Mouse (Mus musculus) heart, embryonic 12.5 days (tissue): ENCODE results near the gene Ppm1j. TPM values are rescaled to one million over a fixed set of nuclear protein-coding genes. Genes with fewer than 3 reads are reported as not detected.
"Not testable (repeated sequence)": the region's sequence is repeated elsewhere in the genome, so short reads cannot be mapped to it uniquely, and the experiment has no call there.

Experiments used
- ATAC-seq: fragments of 200-750 bp; cut with Nextera tagmentation; 2 replicates; pipeline ENCODE4 v1.8.0; 2017; ENCODE audit warnings: moderate TSS enrichment, moderate library complexity; ENCODE audit not compliant: insufficient number of reproducible peaks, low FRiP score
- H3K27ac ChIP-seq: fragments of 300-500 bp; sonication (generic); 2 replicates; pipeline ENCODE4 v1.5.1; 2016; ENCODE audit warnings: mild to moderate bottlenecking, moderate library complexity; ENCODE audit not compliant: poor library complexity, severe bottlenecking
- H3K27me3 ChIP-seq: fragments of 300-500 bp; sonication (generic); replicated peaks from 2 replicates; pipeline ENCODE4 v1.6.1; 2016; ENCODE audit warnings: mild to moderate bottlenecking, moderate library complexity
- H3K36me3 ChIP-seq: fragments of 300-500 bp; sonication (generic); 2 replicates; pipeline ENCODE4 v1.6.1; 2016; ENCODE audit warnings: mild to moderate bottlenecking, moderate library complexity
- H3K4me1 ChIP-seq: fragments of 300-500 bp; sonication (generic); replicated peaks from 2 replicates; pipeline ENCODE4 v1.6.1; 2016; ENCODE audit warnings: mild to moderate bottlenecking
- H3K4me2 ChIP-seq: fragments of 300-500 bp; sonication (generic); 2 replicates; pipeline ENCODE4 v1.6.1; 2016; ENCODE audit warnings: mild to moderate bottlenecking, moderate library complexity
- H3K4me3 ChIP-seq: fragments of 300-500 bp; sonication (generic); 2 replicates; pipeline ENCODE4 v1.5.1; 2016; ENCODE audit warnings: mild to moderate bottlenecking
- H3K9ac ChIP-seq: fragments of 300-500 bp; sonication (generic); 2 replicates; pipeline ENCODE4 v1.6.1; 2016; ENCODE audit warnings: mild to moderate bottlenecking, moderate library complexity
- H3K9me3 ChIP-seq: fragments of 300-500 bp; sonication (generic); replicated peaks from 2 replicates; pipeline ENCODE4 v1.6.1; 2016; ENCODE audit warnings: mild to moderate bottlenecking, moderate library complexity
- WGBS: fragments of 180-500 bp; shearing (Covaris S2); methylation state at CpG from one replicate; pipeline ENCODE4 v1.1.7; 2016; 5-methylcytosine and 5-hydroxymethylcytosine counted together
- polyA plus RNA-seq: library from polyadenylated mRNA; unstranded; fragments of >200 nt; fragmentation: Nextera tagmentation; extraction: Ambion mirVana; gene quantifications from 2 replicates; pipeline ENCODE4 v1.2.1, GENCODE M21; 2016

Gene Ppm1j
- 39.2 and 39.3 TPM in 2 replicates for polyA plus RNA-seq

DNA sequence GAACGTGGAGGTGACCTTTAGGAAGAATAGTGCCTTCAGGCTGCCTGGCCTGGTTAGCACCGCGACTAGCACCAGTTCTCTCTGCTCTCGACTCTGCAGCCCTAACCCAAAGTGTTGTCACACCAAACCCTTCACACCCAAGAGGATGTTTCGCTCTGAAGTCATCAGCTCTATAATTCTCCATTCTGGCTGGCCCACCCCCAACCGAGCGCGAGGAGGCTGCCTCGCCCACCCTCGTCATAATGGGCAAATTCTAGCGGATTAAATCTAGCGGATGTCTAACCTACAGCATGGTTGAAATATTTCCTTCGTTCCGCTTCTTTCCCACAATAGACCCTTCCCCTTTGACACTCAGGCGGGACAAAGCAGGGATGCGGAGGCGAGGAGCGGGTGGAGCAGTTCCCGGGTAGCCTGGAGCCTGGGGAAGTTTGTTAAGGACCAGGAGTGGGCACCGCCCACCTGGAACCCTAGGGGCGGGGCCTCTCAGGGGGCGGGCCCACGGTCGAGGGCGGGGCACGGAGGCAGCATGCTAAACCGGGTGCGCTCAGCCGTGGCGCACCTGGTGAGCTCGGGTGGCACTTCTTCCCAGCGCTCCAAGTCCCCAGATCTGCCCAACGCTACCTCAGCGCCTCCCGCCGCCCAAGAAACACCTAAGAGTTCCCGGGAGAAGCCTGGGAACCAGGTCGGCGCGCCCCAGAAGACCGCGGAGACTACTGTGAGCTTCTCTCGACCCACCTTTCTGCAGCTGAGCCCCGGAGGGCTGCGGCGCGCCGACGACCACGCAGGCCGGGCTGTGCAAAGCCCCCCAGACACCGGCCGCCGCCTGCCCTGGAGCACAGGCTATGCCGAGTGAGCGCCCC lies at the start of gene Ppm1j:
TSS of gene Ppm1j (plus strand) at position 496 of the 860 bp plus-strand sequence.
- 0 out of 2 replicates have a peak, but pooled peaks cover 2% of the 10 kb centered on the region for H3K36me3 ChIP-seq
- H3K27me3 ChIP-seq = peaks cover 42% of the 10 kb centered on the region
- 1% methylated on average over 56 of the region's 56 CpGs for WGBS
- ATAC-seq = peak; percentile 66
- H3K4me2 ChIP-seq = peak within 1 kb of the TSS; percentile 94
- peak within 1 kb of the TSS; percentile 84 for H3K9ac ChIP-seq
- H3K9me3 ChIP-seq = no peaks in the 10 kb centered on the region
- peak within 1 kb of the TSS; percentile 68 for H3K4me3 ChIP-seq
- peaks cover 34% of the 10 kb centered on the region for H3K4me1 ChIP-seq
- peak within 1 kb of the TSS; percentile 78 for H3K27ac ChIP-seq

DNA sequence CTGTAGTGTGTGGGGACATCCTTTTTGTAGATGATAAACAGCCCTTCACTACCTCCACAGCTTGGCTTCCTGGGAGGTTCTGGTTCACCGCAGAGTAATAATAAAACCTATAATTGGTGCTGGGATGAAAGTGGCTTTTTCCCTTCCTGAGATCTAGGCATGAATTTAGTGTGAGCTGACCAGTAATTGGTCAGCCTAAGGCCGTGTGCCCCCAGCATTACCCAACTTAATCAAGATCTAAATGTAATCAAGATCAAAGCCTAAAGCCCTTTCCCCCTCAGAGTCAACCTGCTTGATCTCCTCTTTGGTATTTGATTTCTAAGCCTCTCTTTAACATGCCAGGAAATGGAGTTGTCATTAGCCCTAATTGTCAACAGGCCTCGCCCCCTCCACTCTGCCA lies 47.9 kb upstream of the Ppm1j start:
- Histone ChIP-seq H3K4me1 (no peaks in the 10 kb centered on the region; the same call in 1 of the 2 replicates), H3K4me3 (no peak overlapping the region), H3K4me2 (no peak overlapping the region), H3K9ac (no peak overlapping the region), H3K9me3 (no peaks in the 10 kb centered on the region), H3K27me3 (no peaks in the 10 kb centered on the region), H3K27ac (no peak overlapping the region), H3K36me3 (no peaks in the 10 kb centered on the region)
- WGBS = 65% methylated on average over 3 of the region's 3 CpGs
- ATAC-seq = no peak

DNA sequence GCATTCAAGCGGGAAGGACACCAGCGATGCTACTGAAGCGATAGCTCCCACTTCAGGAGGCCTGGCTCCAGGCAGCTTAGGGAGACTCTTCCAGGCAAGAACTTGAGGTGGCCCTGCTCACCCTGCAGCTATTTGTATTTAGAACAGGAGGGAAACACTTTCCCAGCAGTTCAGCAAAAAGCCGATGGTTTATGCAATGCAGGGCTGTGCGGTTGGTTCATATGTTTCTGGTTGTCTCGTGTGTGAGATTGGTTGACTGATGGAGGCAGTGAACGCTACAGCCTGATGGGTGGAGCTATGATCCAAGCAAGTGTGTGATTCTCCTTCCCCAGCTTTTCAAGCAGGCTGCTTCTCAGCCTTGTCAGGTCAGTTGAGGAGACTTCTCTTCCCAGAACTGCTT lies 46.2 kb upstream of the Ppm1j start:
- H3K4me1 ChIP-seq = no peaks in the 10 kb centered on the region
- H3K4me3 ChIP-seq = no peak overlapping the region
- H3K9me3 ChIP-seq = no peaks in the 10 kb centered on the region
- H3K27ac ChIP-seq = no peak overlapping the region
- ATAC-seq = no peak
- no peaks in the 10 kb centered on the region for H3K27me3 ChIP-seq
- no peak overlapping the region for H3K4me2 ChIP-seq
- 60% methylated on average over 7 of the region's 7 CpGs for WGBS
- no peaks in the 10 kb centered on the region for H3K36me3 ChIP-seq
- no peak overlapping the region for H3K9ac ChIP-seq

- ATAC-seq = no peak
Measured at GRCm38 (mm10) chr3:104741954-104742353, 38.9 kb upstream of the Ppm1j start.

DNA sequence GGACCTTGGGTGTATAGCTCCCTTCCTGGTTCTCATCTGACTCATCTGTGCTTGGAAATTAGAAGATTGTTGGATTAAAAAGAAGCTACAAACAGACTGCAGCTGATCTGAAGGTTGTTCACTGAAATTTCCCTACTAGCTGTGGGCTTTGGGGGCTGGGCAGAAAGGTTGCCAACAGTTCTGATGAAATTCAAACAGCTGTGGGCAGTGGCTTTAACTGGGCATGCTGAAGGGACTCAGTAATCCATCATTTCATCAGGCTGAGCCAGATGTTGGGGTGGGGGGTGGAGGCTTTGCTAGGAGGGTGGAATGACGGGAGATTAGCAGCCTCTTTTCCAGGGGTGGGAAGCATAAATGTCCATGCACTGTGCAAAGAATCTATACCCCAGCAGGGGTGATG lies 37.7 kb upstream of the Ppm1j start:
- H3K4me2 ChIP-seq = no peak overlapping the region
- no peaks in the 10 kb centered on the region for H3K9me3 ChIP-seq
- no peaks in the 10 kb centered on the region for H3K36me3 ChIP-seq
- no peak overlapping the region for H3K4me3 ChIP-seq
- 0 out of 2 replicates have a peak, but pooled peaks cover 3% of the 10 kb centered on the region for H3K4me1 ChIP-seq
- no peak overlapping the region for H3K27ac ChIP-seq
- 38% methylated on average over 1 of the region's 1 CpGs for WGBS
- no peak overlapping the region for H3K9ac ChIP-seq
- ATAC-seq = no peak
- no peaks in the 10 kb centered on the region for H3K27me3 ChIP-seq

More at GRCm38 (mm10) chr3:104741954-104742353, 38.9 kb upstream of the Ppm1j start:
- no peaks in the 10 kb centered on the region for H3K4me1 ChIP-seq
- H3K4me2 ChIP-seq = no peak overlapping the region
- no peak overlapping the region for H3K9ac ChIP-seq
- no peak overlapping the region for H3K4me3 ChIP-seq
- H3K9me3 ChIP-seq = no peaks in the 10 kb centered on the region
- H3K36me3 ChIP-seq = no peaks in the 10 kb centered on the region
- H3K27ac ChIP-seq = no peak overlapping the region
- WGBS = 87% methylated on average over 3 of the region's 3 CpGs
- no peaks in the 10 kb centered on the region for H3K27me3 ChIP-seq

DNA sequence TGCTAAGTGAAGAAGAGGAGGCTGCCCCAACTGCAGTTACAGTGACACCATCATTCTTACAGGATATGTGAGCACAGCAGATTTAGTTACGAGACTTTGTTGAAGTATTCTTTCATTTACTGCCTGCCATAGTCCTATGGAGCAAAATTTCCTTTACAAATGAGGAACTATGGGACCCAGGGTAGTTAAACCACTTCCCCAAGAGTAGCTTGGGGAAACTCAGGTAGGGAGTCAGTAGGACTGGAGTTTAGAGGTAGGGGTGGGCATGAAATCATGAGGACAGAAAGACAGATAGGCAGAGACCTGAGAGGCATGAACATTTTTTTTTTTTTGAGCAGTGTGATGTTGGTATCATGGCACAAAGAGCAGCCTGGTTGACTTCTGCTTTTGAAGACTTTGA lies 37.0 kb upstream of the Ppm1j start:
- no peaks in the 10 kb centered on the region for H3K27me3 ChIP-seq
- 57% methylated on average over 1 of the region's 1 CpGs for WGBS
- ATAC-seq = no peak
- no peaks in the 10 kb centered on the region for H3K9me3 ChIP-seq
- no peak overlapping the region for H3K9ac ChIP-seq
- no peak overlapping the region for H3K27ac ChIP-seq
- 0 out of 2 replicates have a peak, but pooled peaks cover 4% of the 10 kb centered on the region for H3K4me1 ChIP-seq
- no peak overlapping the region for H3K4me3 ChIP-seq
- no peaks in the 10 kb centered on the region for H3K36me3 ChIP-seq
- no peak overlapping the region for H3K4me2 ChIP-seq

DNA sequence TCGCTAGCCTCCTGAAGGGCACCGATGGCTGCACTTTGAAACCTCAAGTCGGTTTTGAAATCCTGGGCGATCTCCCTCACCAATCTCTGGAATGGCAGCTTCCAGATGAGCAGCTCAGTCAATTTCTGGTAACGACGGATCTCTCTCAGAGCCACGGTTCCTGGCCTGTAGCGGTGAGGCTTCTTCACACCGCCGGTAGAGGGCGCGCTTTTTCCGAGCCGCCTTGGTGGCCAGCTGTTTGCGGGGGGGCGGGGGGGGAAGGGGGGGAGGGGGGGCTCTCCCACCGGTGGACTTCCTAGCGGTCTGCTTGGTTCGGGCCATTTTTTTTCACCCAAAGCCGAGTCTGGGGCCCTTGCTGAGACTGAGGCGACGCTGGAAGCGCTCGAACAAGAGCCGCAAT lies 28.0 kb upstream of the Ppm1j start:
- not testable (repeated sequence) for H3K36me3 ChIP-seq, H3K27ac ChIP-seq, H3K27me3 ChIP-seq, H3K9me3 ChIP-seq, ATAC-seq
- H3K4me2 ChIP-seq = peak overlapping the region; percentile 60
- peaks cover 14% of the 10 kb centered on the region; the same call in 1 of the 2 replicates for H3K4me1 ChIP-seq
- H3K9ac ChIP-seq = peak overlapping the region; percentile 30; the same call in 1 of the 2 replicates
- H3K4me3 ChIP-seq = peak overlapping the region; percentile 36
- 12% methylated on average over 22 of the region's 25 CpGs for WGBS

GRCm38 (mm10) chr3:104758406-104758805 lies 22.4 kb upstream of the Ppm1j start:
- no peaks in the 10 kb centered on the region for H3K36me3 ChIP-seq
- H3K27ac ChIP-seq = no peak overlapping the region
- WGBS = 1% methylated on average over 27 of the region's 27 CpGs
- peak overlapping the region; percentile 67 for H3K9ac ChIP-seq
- 0 out of 2 replicates have a peak, but pooled peaks cover 2% of the 10 kb centered on the region for H3K9me3 ChIP-seq
- H3K27me3 ChIP-seq = 0 out of 2 replicates have a peak, but pooled peaks cover 6% of the 10 kb centered on the region
- peak overlapping the region; percentile 78 for H3K4me2 ChIP-seq
- H3K4me3 ChIP-seq = peak overlapping the region; percentile 47
- peaks cover 15% of the 10 kb centered on the region; the same call in 1 of the 2 replicates for H3K4me1 ChIP-seq
- peak; percentile 69; the same call in 1 of the 2 replicates for ATAC-seq

DNA sequence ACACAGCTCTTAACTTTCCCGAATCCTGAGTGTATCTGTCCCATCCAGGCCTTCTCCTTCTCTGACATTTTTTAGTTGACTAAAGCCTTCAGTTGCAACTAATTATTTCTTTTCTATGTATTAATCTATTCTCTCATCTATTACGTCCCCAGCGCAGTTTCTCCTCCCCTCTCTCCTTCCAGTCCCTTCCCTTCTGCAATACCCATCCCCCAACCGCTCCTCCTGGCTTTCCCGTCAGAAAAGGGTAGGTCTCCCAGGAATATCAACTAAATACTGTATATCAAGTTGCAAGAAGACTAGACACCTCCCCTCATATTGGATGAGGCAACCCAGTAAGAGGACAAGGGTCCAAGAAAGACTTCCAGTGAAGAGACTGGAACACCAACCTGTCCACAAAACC lies 22.0 kb upstream of the Ppm1j start:
- 27% methylated on average over 5 of the region's 5 CpGs for WGBS
- Histone ChIP-seq H3K27me3 (0 out of 2 replicates have a peak, but pooled peaks cover 6% of the 10 kb centered on the region), H3K9ac (peak overlapping the region; percentile 67), H3K4me1 (peaks cover 15% of the 10 kb centered on the region; the same call in 1 of the 2 replicates), H3K27ac (no peak overlapping the region), H3K9me3 (0 out of 2 replicates have a peak, but pooled peaks cover 2% of the 10 kb centered on the region), H3K4me2 (peak overlapping the region; percentile 78), H3K36me3 (no peaks in the 10 kb centered on the region), H3K4me3 (peak overlapping the region; percentile 47)
- no peak for ATAC-seq

DNA sequence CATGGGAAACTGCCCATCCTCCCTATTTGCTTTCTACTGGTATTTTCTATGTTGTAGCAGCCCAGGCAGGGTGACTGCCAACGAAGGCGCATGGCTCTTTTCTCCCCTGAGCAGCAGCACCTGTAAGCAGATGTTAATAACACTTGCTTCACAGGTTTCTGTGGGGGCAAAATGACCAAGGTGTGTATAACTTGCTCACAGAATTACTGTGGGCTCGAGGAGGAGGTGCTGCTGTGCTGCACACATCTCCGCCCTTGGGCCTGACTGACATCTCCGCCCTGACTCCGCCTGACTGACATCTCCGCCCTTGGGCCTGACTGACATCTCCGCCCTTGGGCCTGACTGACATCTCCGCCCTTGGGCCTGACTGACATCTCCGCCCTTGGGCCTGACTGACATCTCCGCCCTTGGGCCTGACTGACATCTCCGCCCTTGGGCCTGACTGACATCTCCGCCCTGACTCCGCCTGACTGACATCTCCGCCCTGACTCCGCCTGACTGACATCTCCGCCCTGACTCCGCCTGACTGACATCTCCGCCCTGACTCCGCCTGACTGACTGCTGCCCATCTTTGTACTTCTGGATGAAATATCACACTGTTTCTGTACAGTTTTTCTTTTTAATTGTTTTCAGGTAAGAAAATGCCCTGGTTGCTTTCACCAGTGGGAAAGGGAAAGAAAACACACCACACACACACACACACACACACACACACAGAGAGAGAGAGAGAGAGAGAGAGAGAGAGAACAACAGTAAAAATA lies 18.6 kb upstream of the Ppm1j start:
- H3K27ac ChIP-seq, H3K9me3 ChIP-seq, H3K9ac ChIP-seq, H3K36me3 ChIP-seq, ATAC-seq, H3K27me3 ChIP-seq, H3K4me3 ChIP-seq: not testable (repeated sequence)
- Histone ChIP-seq H3K4me1 (peaks cover 12% of the 10 kb centered on the region; the same call in 1 of the 2 replicates), H3K4me2 (peak overlapping the region; percentile 30; the same call in 1 of the 2 replicates)
- 27% methylated on average over 20 of the region's 20 CpGs for WGBS

DNA sequence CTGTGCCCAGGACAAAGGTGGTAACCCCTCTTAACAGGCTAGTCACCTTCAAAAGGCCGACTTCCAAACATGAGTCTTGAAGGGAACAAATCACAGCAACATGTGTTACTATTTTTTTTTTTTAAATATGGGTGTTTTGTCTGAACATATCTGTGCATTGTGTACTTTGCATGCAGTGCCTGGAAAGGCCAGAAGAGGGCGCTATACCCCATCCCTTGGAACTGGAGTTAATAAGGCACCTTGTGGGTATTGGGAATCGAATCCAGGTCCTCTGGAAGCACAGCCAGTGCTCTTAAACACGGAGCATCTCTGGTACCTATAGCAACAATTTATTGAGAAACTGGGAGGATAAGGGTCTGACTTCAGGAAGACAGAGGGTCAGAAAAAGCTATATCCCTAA lies 15.8 kb upstream of the Ppm1j start:
- Histone ChIP-seq H3K9me3 (no peaks in the 10 kb centered on the region), H3K9ac (no peak overlapping the region), H3K36me3 (no peaks in the 10 kb centered on the region), H3K4me2 (no peak overlapping the region), H3K27ac (no peak overlapping the region), H3K4me3 (no peak overlapping the region), H3K4me1 (peaks cover 7% of the 10 kb centered on the region; the same call in 1 of the 2 replicates), H3K27me3 (0 out of 2 replicates have a peak, but pooled peaks cover 6% of the 10 kb centered on the region)
- ATAC-seq = no peak
- WGBS = 20% methylated on average over 4 of the region's 4 CpGs
